In the genomic region with DNA sequence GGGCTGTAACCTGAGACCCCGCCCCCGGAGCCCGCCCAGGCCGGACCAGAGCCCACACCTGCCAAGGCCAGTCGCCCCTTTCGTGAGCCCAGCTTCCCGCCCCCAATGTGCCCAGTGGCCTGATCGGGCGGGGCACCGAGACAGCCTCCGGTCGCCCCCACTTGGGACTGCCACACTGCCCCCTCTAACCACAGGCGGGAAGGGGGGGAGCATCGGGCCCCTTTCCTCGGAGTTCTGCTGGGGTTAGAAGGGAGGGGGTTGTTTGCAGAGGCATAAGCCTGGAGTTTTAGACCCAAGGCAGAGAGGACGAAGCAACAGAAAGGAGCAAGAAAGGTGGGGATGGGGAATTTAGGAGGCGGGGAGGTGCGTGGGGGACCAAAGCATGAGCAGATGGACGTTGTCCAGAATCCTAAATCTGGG, we compare ENCODE assay signal across 8 mouse cellular contexts. TPM values are rescaled to one million over a fixed set of nuclear protein-coding genes. Genes with fewer than 3 reads are reported as not detected.
DNase-seq lines count a peak whose midpoint lies in the region; ATAC-seq lines count a peak whose summit lies in the region.

No protein-coding gene starts in this region.

- peak overlapping the region; percentile 56 for H3K4me2 ChIP-seq in liver, embryonic 11.5 days
- peak overlapping the region; percentile 81 for H3K4me2 ChIP-seq in forebrain, embryonic 13.5 days
- H3K4me2 ChIP-seq in neural tube, embryonic 15.5 days, result peak overlapping the region; percentile 92

- H3K36me3 ChIP-seq in liver, embryonic 11.5 days (ENCODE audit: control insufficient read depth, insufficient read depth, low read length), result no peaks in the 10 kb centered on the region
- no peaks in the 10 kb centered on the region for H3K36me3 ChIP-seq in forebrain, embryonic 13.5 days (ENCODE audit: poor library complexity, severe bottlenecking)
- H3K36me3 ChIP-seq in limb, embryonic 10.5 days, result peaks cover 8% of the 10 kb centered on the region
- H3K36me3 ChIP-seq in neural tube, embryonic 15.5 days, result no peaks in the 10 kb centered on the region

- intact Hi-C loops in left cerebral cortex, postnatal 25 days (cut with DNase I), result no loop called here

- H3K9ac ChIP-seq in liver, embryonic 11.5 days (ENCODE audit: low read depth, low read length), result no peak overlapping the region
- H3K9ac ChIP-seq in forebrain, embryonic 13.5 days, result peak overlapping the region; percentile 76
- peak overlapping the region; percentile 47 for H3K9ac ChIP-seq in neural tube, embryonic 15.5 days (replicated peaks)

- H3K4me1 ChIP-seq in liver, embryonic 11.5 days (replicated peaks; ENCODE audit: control insufficient read depth, insufficient read depth, low read length), result peaks cover 14% of the 10 kb centered on the region
- peaks cover 54% of the 10 kb centered on the region for H3K4me1 ChIP-seq in forebrain, embryonic 13.5 days
- peaks cover 64% of the 10 kb centered on the region for H3K4me1 ChIP-seq in limb, embryonic 10.5 days
- H3K4me1 ChIP-seq in neural tube, embryonic 15.5 days, result peaks cover 56% of the 10 kb centered on the region

- no peak for ATAC-seq in liver, embryonic 11.5 days (replicated peaks; ENCODE audit: low FRiP score)
- ATAC-seq in forebrain, embryonic 13.5 days, result 0 out of 2 replicates have a peak, but pooled peaks have one; percentile 2
- no peak for ATAC-seq in neural tube, embryonic 15.5 days (ENCODE audit: low FRiP score)

- peak overlapping the region; percentile 22 for H3K4me3 ChIP-seq in liver, embryonic 11.5 days (ENCODE audit: low read depth, low read length)
- peak overlapping the region; percentile 50 for H3K4me3 ChIP-seq in forebrain, embryonic 13.5 days
- H3K4me3 ChIP-seq in limb, embryonic 10.5 days, result peak overlapping the region; percentile 70
- peak overlapping the region; percentile 46 for H3K4me3 ChIP-seq in neural tube, embryonic 15.5 days (replicated peaks)

- H3K9me3 ChIP-seq in liver, embryonic 11.5 days (ENCODE audit: control insufficient read depth, low read length), result no peaks in the 10 kb centered on the region
- no peaks in the 10 kb centered on the region for H3K9me3 ChIP-seq in forebrain, embryonic 13.5 days (replicated peaks)
- no peaks in the 10 kb centered on the region for H3K9me3 ChIP-seq in limb, embryonic 10.5 days (replicated peaks)
- no peaks in the 10 kb centered on the region for H3K9me3 ChIP-seq in neural tube, embryonic 15.5 days (replicated peaks)

- 2% methylated on average over 18 of the region's 19 CpGs for WGBS in liver, embryonic 11.5 days
- WGBS in forebrain, embryonic 13.5 days, result under 1% methylated on average over 19 of the region's 19 CpGs
- WGBS in limb, embryonic 10.5 days, result under 1% methylated on average over 19 of the region's 19 CpGs
- WGBS in neural tube, embryonic 15.5 days, result 2% methylated on average over 19 of the region's 19 CpGs

- H3K27ac ChIP-seq in liver, embryonic 11.5 days (ENCODE audit: low read depth, low read length), result no peak overlapping the region
- no peak overlapping the region for H3K27ac ChIP-seq in forebrain, embryonic 13.5 days
- H3K27ac ChIP-seq in limb, embryonic 10.5 days, result peak overlapping the region; percentile 88
- H3K27ac ChIP-seq in neural tube, embryonic 15.5 days (replicated peaks), result no peak overlapping the region

- H3K27me3 ChIP-seq in liver, embryonic 11.5 days (replicated peaks; ENCODE audit: control insufficient read depth, insufficient read depth, low read length), result peaks cover 97% of the 10 kb centered on the region
- peaks cover 25% of the 10 kb centered on the region for H3K27me3 ChIP-seq in forebrain, embryonic 13.5 days
- peaks cover 82% of the 10 kb centered on the region for H3K27me3 ChIP-seq in limb, embryonic 10.5 days (ENCODE audit: low read depth, poor library complexity, severe bottlenecking)
- H3K27me3 ChIP-seq in neural tube, embryonic 15.5 days (replicated peaks), result peaks cover 54% of the 10 kb centered on the region

- DNase-seq in liver, embryonic 11.5 days (ENCODE audit: low spot score), result no peak
- DNase-seq in liver, result no peak
- DNase-seq in limb, embryonic 10.5 days (ENCODE audit: low spot score), result no peak
- DNase-seq in left cerebral cortex, postnatal 25 days (ENCODE audit: low spot score in 2 of 2), result no peak
- no peak for DNase-seq in left cerebral cortex, adult 8-10 months (ENCODE audit: low spot score in 2 of 2)
- DNase-seq in right cerebral cortex, adult 2 months (ENCODE audit: low spot score in 2 of 2), result no peak

RNA-seq across cellular contexts. Expression of gene Col2a1, which starts 0.3 kb away (rescaled TPM):
- 6.5 and 7.0 TPM in 2 replicates for polyA plus RNA-seq in liver, embryonic 11.5 days (2014; fragmentation: Nextera tagmentation; extraction: Ambion mirVana)
- 31.8 and 39.6 TPM in 2 replicates for polyA plus RNA-seq in forebrain, embryonic 13.5 days (2015; fragmentation: Nextera tagmentation; extraction: Ambion mirVana)
- polyA plus RNA-seq in limb, embryonic 10.5 days (2016; fragmentation: Nextera tagmentation; extraction: Ambion mirVana), result 72.8 and 186 TPM in 2 replicates
- 33.8 and 62.9 TPM in 2 replicates for polyA plus RNA-seq in neural tube, embryonic 15.5 days (2015; fragmentation: Nextera tagmentation; extraction: Ambion mirVana)
- total RNA-seq in left cerebral cortex, postnatal 25 days (2021), result under 1 TPM; 0.18 to 0.48 TPM
- total RNA-seq in left cerebral cortex, adult 8-10 months (2022), result 1 to 10 TPM; 1.3 to 2.2 (median 1.6) TPM

RNA-seq across cellular contexts. Expression of gene Tmem106c, which starts 40.8 kb away (rescaled TPM):
- polyA plus RNA-seq in liver, embryonic 11.5 days (2014; fragmentation: Nextera tagmentation; extraction: Ambion mirVana), result 25.7 and 28.0 TPM in 2 replicates
- polyA plus RNA-seq in forebrain, embryonic 13.5 days (2015; fragmentation: Nextera tagmentation; extraction: Ambion mirVana), result 46.9 and 56.2 TPM in 2 replicates
- 29.8 and 34.9 TPM in 2 replicates for polyA plus RNA-seq in limb, embryonic 10.5 days (2016; fragmentation: Nextera tagmentation; extraction: Ambion mirVana)
- 48.0 and 48.6 TPM in 2 replicates for polyA plus RNA-seq in neural tube, embryonic 15.5 days (2015; fragmentation: Nextera tagmentation; extraction: Ambion mirVana)
- total RNA-seq in left cerebral cortex, postnatal 25 days (2021), result 10 to 100 TPM; 22.9 to 24.2 TPM
- total RNA-seq in left cerebral cortex, adult 8-10 months (2022), result 10 to 100 TPM; 32.2 to 37.7 (median 34.1) TPM
